Mouse (Mus musculus) cerebellum, adult 9-11 months (tissue): ENCODE data around the gene Coq4.

Experiments used
- DNase-seq: peaks from one replicate; pipeline ENCODE4 v3.0.0; 2022

The Coq4 gene

GRCm38 (mm10) chr2:29846911-29847310 is 59.6 kb downstream of the Coq4 start:
- no peak for DNase-seq
